Mouse (Mus musculus): ENCODE measurements around the gene E2f4.
A peak's percentile ranks its signal among the peaks of the same experiment; 100 is the strongest.

Gene E2f4

GRCm38 (mm10) chr8:105297511-105298192, at the start of gene E2f4:
E2f4 (plus strand) TSS chr8:105297663.
- DNase-seq (ENCODE audit: low spot score in 2 of 2): peak; percentile 92 to 93

GRCm38 (mm10) chr8:105251954-105252353, 45.5 kb upstream of the E2f4 start:
- DNase-seq (ENCODE audit: low spot score in 2 of 2): no peak

GRCm38 (mm10) chr8:105252680-105253537, 44.6 kb upstream of the E2f4 start:
- no peak for DNase-seq (ENCODE audit: low spot score in 2 of 2)

GRCm38 (mm10) chr8:105253766-105254151, 43.7 kb upstream of the E2f4 start:
- no peak for DNase-seq (ENCODE audit: low spot score in 2 of 2)

- peak; percentile 85 to 86 for DNase-seq (ENCODE audit: low spot score in 2 of 2)
Measured at GRCm38 (mm10) chr8:105254152-105254965, 43.1 kb upstream of the E2f4 start.

GRCm38 (mm10) chr8:105254966-105255350, 42.5 kb upstream of the E2f4 start, which contains the start of gene B3gnt9:
B3gnt9 (minus strand) TSS chr8:105255153.
- peak; percentile 52 to 55 for DNase-seq (ENCODE audit: low spot score in 2 of 2)

- DNase-seq (ENCODE audit: low spot score in 2 of 2): no peak
Measured at GRCm38 (mm10) chr8:105257318-105258114, 39.9 kb upstream of the E2f4 start.

GRCm38 (mm10) chr8:105258911-105259720, 38.3 kb upstream of the E2f4 start:
- no peak for DNase-seq (ENCODE audit: low spot score in 2 of 2)

- DNase-seq (ENCODE audit: low spot score in 2 of 2): peak; percentile 62
Measured at GRCm38 (mm10) chr8:105259721-105260320, 37.6 kb upstream of the E2f4 start.

- no peak for DNase-seq (ENCODE audit: low spot score in 2 of 2)
Measured at GRCm38 (mm10) chr8:105260371-105261099, 36.9 kb upstream of the E2f4 start.

- no peak for DNase-seq (ENCODE audit: low spot score in 2 of 2)
Measured at GRCm38 (mm10) chr8:105261326-105261980, 36.0 kb upstream of the E2f4 start.

- DNase-seq (ENCODE audit: low spot score in 2 of 2): no peak
Measured at GRCm38 (mm10) chr8:105263244-105263912, 34.1 kb upstream of the E2f4 start.

- DNase-seq (ENCODE audit: low spot score in 2 of 2): peak; percentile 80 to 81
Measured at GRCm38 (mm10) chr8:105264024-105264982, 33.2 kb upstream of the E2f4 start, which contains the start of the genes Tradd and Fbxl8. Tradd (minus strand) TSS chr8:105264609. Fbxl8 (plus strand) TSS chr8:105264648.

GRCm38 (mm10) chr8:105265128-105265527, 32.3 kb upstream of the E2f4 start:
- DNase-seq (ENCODE audit: low spot score in 2 of 2): peak; percentile 75 to 76

GRCm38 (mm10) chr8:105266775-105267174, 30.7 kb upstream of the E2f4 start:
- DNase-seq (ENCODE audit: low spot score in 2 of 2): peak; percentile 71 to 75

GRCm38 (mm10) chr8:105268342-105269074, 29.0 kb upstream of the E2f4 start:
- no peak for DNase-seq (ENCODE audit: low spot score in 2 of 2)
